Mouse (Mus musculus): Measurements from ENCODE around the gene Spink4.

GRCm38 (mm10) chr4:40877528-40877927, 42.3 kb upstream of the Spink4 start:
- no peak for TF ChIP-seq CTCF (IDR thresholded peaks at IDR 0.05; ENCODE audit: insufficient read depth, low read length)
- no peak for TF ChIP-seq POLR2A (IDR thresholded peaks at IDR 0.05; ENCODE audit: borderline replicate concordance, extremely low read depth, low read depth, low read length)

All from lung, adult 2 months (tissue).